Comparison of ENCODE assay signal across 19 mouse cellular contexts in genomic region chr9:6958311-6958710, GRCm38 (mm10).
"Had no signal": no experiment of that assay in that cellular context is flagged by ENCODE, and none has a peak within 500 bp of the region (broad histone marks: within the 10 kb centered on the region; RNA-seq: fewer than 3 reads in every experiment).

No protein-coding gene starts in this region.

- ATAC-seq: liver, postnatal 0 days had no signal

- H3K27ac ChIP-seq: kidney, embryonic 15.5 days; left cerebral cortex, adult 2 months; limb, embryonic 12.5 days; limb, embryonic 15.5 days; liver, embryonic 14.5 days; lung, embryonic 15.5 days had no signal

- H3K27me3 ChIP-seq: kidney, embryonic 15.5 days; limb, embryonic 12.5 days; limb, embryonic 15.5 days; lung, embryonic 15.5 days had no signal

- H3K4me1 ChIP-seq: kidney, embryonic 15.5 days; limb, embryonic 12.5 days; limb, embryonic 15.5 days; lung, embryonic 15.5 days had no signal

- H3K4me3 ChIP-seq: kidney, embryonic 15.5 days; left cerebral cortex, adult 2 months; limb, embryonic 12.5 days; limb, embryonic 15.5 days; lung, embryonic 15.5 days had no signal

- H3K4me2 ChIP-seq: kidney, embryonic 15.5 days; limb, embryonic 12.5 days; limb, embryonic 15.5 days; liver, embryonic 11.5 days; lung, embryonic 15.5 days; midbrain, embryonic 11.5 days had no signal

- H3K9me3 ChIP-seq: kidney, embryonic 15.5 days; limb, embryonic 12.5 days; limb, embryonic 15.5 days; lung, embryonic 15.5 days had no signal

- H3K9ac ChIP-seq: kidney, embryonic 15.5 days; limb, embryonic 12.5 days; limb, embryonic 15.5 days; liver, embryonic 14.5 days; liver, postnatal 0 days; lung, embryonic 15.5 days had no signal

- H3K36me3 ChIP-seq: lung, embryonic 15.5 days had no signal

- DNase-seq: kidney, postnatal 10 days; layer of hippocampus, postnatal 36 days; left cerebral cortex, postnatal 4 days; liver, postnatal 0 days; lung, postnatal 14 days; lung, postnatal 4 days; midbrain, embryonic 14.5 days; right cerebral cortex, adult 18-20 months; right cerebral cortex, postnatal 25 days; thymus, adult 18-20 months; thymus, postnatal 36 days had no signal
